Mouse (Mus musculus) erythroid progenitor cell, adult 5-6 weeks (primary cell): ENCODE measurements around the gene Hdac6. TPM values are rescaled to one million over a fixed set of nuclear protein-coding genes. Genes with fewer than 3 reads are reported as not detected.

Experiments
- ATAC-seq: replicated peaks from 2 replicates; pipeline ENCODE4 v1.8.0; 2016; ENCODE audit warnings: moderate number of reproducible peaks, mild to moderate bottlenecking, moderate TSS enrichment, inconsistent platforms; ENCODE audit not compliant: poor library complexity, low FRiP score, severe bottlenecking
- total RNA-seq, 2 experiments: library from RNA; stranded (forward) in 1 of 2; stranded (reverse) in 1 of 2; fragments of 150-400 nt in 1 of 2; fragments of 186-747, 209-891 nt in 1 of 2; gene quantifications; 2 replicates each; pipeline versions ENCODE4 v1.2.3 to v1.2.4; 2015 to 2017; ENCODE audit warnings: low replicate concordance in 2 of 2

The Hdac6 gene
- total RNA-seq (2015; ENCODE audit: low replicate concordance) (7.2 and 15.9 TPM in 2 replicates), total RNA-seq (2017; ENCODE audit: low replicate concordance) (13.0 and 21.8 TPM in 2 replicates)

DNA sequence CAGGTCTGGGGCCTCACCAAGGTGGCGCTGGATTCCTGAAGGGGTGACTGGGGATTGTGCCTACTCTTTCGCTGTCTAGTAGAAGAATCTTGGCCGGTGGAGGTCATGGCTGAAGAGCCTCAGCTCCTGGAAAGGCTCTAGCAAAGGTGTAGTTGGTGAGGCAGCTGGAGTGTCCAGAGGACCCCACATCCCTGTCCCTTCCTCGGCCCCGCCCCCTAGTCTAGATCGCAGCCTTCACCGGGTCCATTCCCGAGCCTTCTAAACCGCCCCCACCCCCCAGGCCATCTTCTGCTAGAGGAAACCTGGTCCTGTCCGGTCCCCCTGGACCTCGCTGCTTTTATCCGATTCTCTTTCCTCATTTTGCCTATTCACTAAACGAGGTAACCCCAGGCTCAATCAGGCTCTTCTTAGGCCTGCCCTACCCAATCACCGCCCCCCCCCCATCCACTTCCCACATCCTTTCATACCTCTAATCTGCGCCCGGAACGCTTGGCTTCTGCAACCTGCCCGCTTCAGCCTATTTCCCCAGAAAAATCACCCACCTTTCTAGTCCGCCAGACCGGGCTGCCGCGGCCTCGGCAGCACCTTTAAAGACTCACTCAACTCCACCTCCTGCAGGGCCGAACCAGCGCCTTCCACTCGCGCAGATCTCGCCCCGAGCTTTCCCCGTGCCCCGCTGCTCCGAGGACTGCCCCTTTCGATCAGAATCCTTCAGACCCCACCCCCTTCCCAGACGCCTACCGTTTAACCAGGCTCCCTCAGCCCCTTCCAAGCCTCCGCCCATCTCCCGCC is at the start of gene Hdac6:
Gene Hdac6 (minus strand): TSS at position 782 of the 792 bp plus-strand sequence.
- ATAC-seq: no peak

DNA sequence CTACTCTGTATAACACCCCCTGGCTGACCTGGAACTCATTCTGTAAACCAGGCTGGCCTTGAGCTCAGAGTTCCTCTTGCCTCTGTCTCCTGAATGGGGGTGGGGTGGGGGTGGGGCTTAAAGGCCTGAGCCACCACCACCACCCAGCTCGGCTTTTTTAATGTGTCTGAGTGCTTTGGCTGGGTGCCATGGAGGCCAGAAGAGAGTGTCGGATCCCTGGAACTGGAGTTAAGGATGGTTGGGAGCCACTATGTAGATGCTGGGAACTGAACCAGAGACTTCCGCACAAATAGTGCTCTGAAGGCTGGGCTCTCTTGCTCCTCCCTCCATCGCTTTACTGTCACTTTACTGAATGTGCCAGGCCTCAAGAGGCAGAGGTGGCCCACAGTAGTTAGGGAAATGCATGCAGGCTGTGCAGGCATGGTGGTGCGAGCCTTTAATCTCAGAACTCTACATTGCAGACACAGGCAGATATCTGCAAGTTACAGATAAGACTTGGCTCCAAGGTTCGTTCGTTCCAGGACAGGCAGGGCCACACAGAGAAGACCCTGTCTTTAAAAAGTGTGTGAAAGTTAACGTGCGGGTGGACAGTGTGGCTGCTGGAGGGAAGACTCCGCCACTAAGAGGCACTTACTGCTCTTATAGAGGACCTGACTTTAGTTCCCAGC is 45.5 kb upstream of the Hdac6 start:
- peak; percentile 94 for ATAC-seq

- peak; percentile 90 for ATAC-seq
Measured at GRCm38 (mm10) chrX:7992379-7993067, 44.8 kb upstream of the Hdac6 start.

DNA sequence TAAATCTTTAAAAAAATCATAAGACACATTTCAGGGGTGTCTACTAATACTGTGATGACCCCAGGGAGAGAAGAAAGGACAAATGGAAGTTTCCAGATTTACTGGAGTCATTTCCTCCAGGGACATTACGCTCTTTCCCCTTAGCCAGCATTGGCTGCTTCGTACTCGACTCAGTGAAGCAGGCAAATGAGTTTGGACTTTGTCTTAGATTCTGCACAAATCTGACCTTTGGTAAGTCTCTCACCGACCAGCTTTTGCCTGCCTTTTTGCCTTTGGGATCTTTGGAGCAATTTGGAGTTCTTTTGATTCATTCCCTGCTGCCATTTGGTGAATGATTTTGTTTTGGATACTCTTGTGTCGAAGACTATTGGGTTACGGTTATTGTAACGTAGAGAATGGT is 33.7 kb upstream of the Hdac6 start:
- no peak for ATAC-seq

GRCm38 (mm10) chrX:7977892-7978291 is 30.2 kb upstream of the Hdac6 start, which contains the start of gene Gata1:
TSS of gene Gata1 (minus strand) at chrX:7978071.
- ATAC-seq: no peak

- peak; percentile 89 for ATAC-seq
Measured at GRCm38 (mm10) chrX:7971292-7971691, 23.6 kb upstream of the Hdac6 start.

GRCm38 (mm10) chrX:7968899-7969298 is 21.2 kb upstream of the Hdac6 start:
- no peak for ATAC-seq

- ATAC-seq: peak; percentile 50
Measured at GRCm38 (mm10) chrX:7968226-7968625, 20.5 kb upstream of the Hdac6 start.

GRCm38 (mm10) chrX:7967596-7968201 is 20.0 kb upstream of the Hdac6 start:
- peak; percentile 75 for ATAC-seq

- ATAC-seq: no peak
Measured at GRCm38 (mm10) chrX:7966161-7966560, 18.5 kb upstream of the Hdac6 start.

DNA sequence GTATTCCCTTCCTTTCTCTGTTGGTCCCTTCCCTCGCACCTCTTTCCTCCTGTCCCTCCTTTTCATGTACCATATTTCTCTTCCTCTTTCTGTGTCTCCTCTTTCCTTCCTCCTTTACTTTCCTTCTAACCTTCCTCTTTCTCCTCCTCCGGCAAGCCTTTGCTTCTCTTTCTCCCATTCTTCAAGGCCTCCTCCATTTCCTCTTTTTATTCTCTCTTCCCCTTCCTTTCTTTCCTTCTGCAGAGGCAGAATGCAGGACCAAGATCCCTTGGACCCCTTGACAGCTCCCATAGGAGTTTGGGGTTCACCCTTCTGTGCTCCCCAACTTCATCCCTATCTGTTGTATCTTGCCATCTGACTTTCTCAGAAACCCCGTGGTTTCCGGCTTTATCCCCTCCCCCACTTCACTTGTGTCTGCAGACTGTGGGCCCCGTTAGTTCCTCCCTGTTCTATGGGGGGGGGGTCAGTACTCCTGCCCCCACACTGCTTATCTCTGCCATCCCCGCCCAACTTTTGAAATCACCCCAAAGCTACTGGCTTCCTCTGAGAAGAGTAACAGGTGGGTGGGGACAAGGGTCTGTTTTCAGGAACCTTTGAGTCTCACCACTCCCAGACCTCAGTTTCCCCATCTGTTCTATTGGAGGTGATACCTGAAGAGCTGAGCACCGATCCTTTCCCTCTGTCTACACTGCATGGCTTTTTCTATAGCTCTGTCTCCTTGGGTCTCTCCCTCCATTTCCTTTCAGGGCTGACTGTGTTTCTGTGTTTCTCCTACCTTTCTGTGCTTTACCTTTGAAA is 16.3 kb upstream of the Hdac6 start:
- ATAC-seq: no peak

DNA sequence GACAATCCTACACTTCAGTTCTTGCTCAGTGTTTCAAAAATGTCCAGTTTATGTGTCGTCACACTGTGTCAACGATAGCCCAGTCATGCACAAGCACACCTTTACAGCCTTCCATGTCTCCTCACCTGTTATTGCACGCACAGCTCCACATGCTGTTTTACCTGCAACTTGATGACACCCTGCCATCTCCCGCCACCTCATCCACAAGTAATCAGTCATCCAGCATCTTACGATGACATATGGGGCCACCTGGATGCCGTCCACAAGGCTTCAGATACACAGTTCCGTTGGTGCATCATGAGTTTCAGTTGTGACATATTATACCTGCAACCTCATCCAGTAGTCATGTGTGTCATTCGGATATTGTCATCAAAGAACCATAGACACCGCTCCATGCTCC is 11.2 kb upstream of the Hdac6 start:
- no peak for ATAC-seq

DNA sequence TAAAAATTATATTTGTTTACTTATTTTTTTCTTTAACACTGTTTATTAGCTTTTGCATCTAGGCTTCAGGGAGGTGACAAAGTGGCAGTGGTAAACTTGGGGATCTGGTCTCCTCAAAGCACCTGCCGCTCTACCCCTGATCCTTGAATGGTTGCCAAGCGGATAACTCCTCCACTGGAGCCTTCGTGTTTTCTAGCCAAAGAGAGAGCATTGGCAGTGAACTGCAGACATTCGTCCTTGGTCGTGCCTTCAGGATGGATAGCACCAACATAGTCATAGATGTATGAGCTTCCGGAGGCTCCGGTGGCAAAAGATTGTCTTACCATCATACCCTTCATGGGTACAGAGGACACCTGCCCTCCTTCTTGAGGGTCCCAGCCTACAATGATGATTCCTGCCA is 2.4 kb upstream of the Hdac6 start:
- no peak for ATAC-seq

- ATAC-seq: peak; percentile 99
Measured at GRCm38 (mm10) chrX:7947900-7948492, 307 bp upstream of the Hdac6 start.

- ATAC-seq: no peak
Measured at GRCm38 (mm10) chrX:7945618-7946017, 2.1 kb downstream of the Hdac6 start.

DNA sequence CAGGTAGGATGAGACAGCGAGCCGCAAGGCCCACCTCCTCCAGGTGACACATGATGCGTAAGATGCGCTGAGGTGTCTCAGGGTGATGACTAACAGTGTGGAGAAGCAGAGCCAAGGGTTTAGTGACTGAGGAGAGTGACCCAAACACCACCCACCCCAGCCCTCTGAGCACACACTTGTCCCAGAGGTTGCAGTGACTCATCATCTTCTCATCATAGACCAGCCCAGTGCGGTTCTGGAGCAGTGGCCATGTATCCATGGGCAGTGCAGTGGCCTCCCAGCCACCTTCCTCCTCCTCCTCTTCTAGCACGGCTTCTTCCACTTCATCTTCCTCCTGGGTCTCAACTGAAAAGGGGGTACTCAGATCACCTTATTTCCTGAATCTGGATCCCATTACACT is 10.0 kb downstream of the Hdac6 start:
- peak; percentile 52; the same call in 1 of the 2 replicates for ATAC-seq

- ATAC-seq: peak; percentile 79
Measured at GRCm38 (mm10) chrX:7936874-7937273, 10.8 kb downstream of the Hdac6 start.

DNA sequence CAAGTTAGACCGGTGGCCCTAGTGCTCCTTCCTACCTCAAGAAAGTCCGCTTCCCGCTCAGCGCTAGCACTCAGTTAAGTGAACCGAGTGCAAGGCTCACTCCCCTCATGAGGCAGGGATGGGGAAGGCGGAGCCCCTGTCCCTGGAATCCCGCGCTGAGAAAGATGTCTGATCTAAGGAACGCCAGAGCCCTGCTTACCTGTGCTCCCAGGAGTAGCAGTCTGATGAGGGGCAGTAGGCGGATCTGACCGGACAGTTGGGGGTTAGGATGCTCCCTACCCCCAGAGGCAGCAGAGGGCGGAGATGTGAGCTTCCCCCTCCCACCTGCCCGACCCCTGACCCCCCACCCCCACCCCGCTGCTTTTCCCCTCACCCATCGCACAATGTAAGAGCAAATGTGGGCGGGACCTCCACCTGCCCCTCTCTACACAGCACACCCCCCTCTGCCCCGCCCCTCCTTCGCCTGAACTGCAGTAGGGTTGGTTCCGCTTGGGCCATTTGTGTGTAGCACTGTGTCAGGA is 19.4 kb downstream of the Hdac6 start, which contains the start of gene Eras:
Gene Eras (minus strand): TSS at position 338 of the 521 bp plus-strand sequence.
- no peak for ATAC-seq

DNA sequence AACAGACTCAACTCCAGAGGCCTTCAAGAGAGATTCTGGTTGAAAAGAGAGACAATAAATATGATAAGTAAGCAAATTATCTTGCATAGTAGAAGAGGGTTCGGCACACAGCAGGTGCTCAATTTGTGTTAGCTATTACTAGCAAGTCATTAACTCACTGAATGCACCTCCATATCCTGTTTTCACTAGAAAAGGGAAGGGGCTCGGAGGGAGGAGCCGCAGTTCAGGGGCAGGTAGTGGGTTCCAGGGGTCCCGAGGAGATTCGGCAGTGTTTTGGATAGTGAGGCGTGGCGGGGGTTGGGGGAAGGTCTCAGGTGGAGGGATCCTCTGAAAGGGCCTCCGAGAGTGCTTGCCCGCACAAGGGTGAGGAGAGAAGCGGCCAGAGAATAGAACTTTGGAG is 20.6 kb downstream of the Hdac6 start:
- ATAC-seq: no peak
